Mouse (Mus musculus) spleen, postnatal 36 days (tissue): ENCODE data around the gene Gm20388.
A peak's percentile ranks its signal among the peaks of the same experiment; 100 is the strongest.
"Not testable (repeated sequence)": the region's sequence is repeated elsewhere in the genome, so short reads cannot be mapped to it uniquely, and the experiment has no call there.

Experiments
- DNase-seq, 2 experiments: peaks; one replicate each; pipeline ENCODE4 v3.0.0; 2022; ENCODE audit warnings: low spot score in 2 of 2, mixed read lengths in 1 of 2

Gene Gm20388

DNA sequence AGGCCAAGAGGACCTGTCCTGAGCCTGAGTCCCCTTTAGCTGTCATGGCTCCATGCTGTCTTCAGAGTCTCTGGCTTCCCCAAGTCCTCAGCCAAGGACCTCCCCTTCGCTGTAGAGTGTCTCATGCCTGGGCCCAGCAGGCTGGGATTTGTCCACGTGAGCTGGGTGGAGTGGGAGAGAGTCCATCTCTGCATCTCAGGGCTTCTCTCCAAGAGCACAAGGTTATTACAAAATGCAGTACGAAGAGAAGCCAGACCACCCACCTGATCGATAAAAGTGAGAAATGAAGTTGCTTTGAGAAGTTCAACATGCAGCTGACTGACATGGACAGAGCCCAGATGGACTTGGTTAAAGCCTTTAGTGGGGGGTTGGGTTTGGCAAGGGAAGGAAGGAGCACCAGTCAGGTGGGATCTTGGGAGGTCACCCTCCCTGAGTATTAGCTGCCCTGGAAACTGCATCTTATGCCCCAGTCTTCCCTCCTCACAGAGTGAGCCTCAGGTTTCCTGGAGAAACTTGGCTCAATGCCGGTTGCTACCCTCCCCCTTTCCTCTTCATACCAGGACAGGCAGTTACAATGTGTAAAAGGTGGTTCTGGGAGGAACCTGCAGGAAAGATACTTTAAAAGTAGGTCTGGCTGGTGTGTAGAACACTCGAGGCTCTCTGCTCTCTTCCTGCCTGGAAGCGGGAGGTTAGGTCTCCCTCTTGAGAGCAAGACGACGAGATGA lies 2705.7 kb downstream of the Gm20388 start:
- DNase-seq = no peak

DNA sequence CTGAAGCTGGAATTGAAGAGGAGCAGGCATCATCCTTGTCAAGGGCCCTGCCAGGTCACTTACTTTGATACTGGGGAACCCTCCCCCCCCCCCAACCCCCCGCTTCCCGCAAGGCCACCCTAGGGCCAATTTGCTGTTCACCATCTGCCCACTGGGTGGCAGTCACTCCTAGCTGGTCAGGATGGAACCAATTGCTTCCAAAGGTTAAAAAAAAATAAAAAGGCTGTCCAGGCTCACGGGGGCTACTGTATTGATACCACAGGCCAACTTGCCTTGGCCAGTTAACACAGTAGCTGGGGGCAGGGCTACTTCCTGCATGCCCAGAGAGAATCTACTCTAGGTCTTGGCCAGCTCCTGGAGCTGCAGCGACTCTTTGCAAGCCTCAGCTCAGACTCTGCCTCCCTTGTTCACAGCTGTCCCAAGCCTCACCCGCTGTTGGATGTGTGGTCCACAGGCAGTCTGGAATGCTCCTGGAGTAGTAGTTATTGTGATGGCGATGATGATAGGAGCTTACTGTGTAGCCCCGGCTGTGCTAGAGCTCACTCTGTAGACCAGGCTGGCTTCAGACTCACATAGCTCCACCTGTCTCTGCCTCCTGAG lies 2707.4 kb downstream of the Gm20388 start:
- peak; percentile 71 to 77 for DNase-seq

GRCm38 (mm10) chr8:122618660-122619378 lies 2708.2 kb downstream of the Gm20388 start:
- peak; percentile 28 to 56 for DNase-seq

DNA sequence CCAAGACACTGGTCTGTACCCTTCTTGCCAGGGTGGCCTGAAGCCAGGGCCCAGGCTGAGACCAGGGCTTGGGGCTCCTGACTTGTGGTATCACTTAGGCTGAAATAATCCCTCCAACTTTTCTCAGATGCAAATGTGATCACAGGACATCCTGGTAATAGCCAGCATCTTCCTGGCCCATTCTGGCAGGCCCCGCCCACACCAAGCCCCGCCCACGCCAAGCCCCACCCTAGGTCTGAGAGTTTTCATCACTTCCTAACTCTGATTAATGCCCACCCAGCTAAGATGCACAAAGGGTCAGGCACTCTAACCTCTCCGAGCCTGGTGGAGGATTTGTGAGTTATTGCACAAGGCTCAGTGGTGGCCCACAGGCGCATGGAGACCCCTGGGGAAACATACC lies 2709.8 kb downstream of the Gm20388 start:
- no peak for DNase-seq

DNA sequence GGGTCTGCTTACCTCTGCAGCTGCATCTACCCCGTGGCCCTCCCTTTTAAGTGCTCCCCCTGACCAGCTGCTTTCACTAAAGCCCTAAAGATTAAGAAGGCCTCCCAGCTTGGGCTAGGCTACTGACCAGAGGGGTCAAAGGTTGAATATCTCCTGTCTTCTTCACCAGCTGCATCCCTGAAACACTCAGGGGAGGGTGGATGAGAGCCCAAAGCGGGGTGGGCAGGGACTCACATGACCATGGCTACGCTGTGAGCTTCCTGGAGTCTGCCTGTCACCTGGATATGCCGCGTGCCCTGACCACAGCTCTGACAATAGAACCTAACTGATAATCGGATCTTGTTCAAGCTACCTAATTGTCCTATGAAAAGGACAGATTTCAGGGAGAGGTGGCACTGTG lies 2712.1 kb downstream of the Gm20388 start, which contains the start of gene Pabpn1l:
Gene Pabpn1l, minus strand, starts transcription at position 13 of the 400 bp plus-strand sequence.
- DNase-seq = no peak

GRCm38 (mm10) chr8:122623844-122624642 lies 2713.4 kb downstream of the Gm20388 start:
- DNase-seq = no peak

GRCm38 (mm10) chr8:122624653-122625052 lies 2714.0 kb downstream of the Gm20388 start:
- no peak for DNase-seq

DNA sequence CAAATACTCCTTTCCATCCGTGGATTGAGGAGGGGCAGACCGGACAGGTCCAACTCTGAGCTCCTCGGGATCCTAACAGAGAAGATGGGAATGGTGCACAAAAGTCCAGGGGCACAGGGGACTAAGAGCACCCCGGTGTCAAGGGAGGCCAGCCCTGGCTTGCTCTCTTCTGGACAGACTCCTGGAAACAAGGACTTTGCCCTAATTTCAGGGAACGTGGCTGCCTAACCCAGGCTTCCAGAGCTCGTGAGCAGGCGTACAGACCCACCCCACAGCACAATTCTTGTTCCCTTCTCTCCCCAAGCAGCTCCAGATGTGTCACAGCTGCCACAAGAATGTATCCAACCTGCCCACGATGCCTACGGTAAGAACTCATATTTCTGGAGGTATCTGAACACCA lies 2715.2 kb downstream of the Gm20388 start:
- DNase-seq = no peak

- DNase-seq = no peak
These were observed 2716.3 kb downstream of the Gm20388 start for GRCm38 (mm10) chr8:122626896-122627295.

DNA sequence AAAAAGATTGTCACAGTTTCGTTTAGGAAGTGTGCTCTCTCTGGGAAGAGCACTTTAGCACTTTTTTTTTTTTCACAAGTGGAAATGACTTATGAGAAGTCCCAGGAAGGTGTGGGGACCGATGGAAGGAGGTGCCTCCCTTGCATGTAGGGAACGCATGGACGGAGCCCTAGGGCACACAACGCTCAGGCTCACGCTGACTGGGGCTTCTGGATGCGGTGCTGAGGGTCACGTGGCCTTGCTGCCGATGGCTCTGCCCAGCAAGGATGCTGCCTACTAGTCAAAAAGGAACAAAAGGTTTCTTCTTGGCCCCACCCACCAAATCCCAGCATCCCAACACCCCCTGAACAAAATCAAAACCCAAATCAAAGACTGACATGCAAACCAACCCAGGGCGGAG lies 2718.7 kb downstream of the Gm20388 start:
- DNase-seq = no peak

DNA sequence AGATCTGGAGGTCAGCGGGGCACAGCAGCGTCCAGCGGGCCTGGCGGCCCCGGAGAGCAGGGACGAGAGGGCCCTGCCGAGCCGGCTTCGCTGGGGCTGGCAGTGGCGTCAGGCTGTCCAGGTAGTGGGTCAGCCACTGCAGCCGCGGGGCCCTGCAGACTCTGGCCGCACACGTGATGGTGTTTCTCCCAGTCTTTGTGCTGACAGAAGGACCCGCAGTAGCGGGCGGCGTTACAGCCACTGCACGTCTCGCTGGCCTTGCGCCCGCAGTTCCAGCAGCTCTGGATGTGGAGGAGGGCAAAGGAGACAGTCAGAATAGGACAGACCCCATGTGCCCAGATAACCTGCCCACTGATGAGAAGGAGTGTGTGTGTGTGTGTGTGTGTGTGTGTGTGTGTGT lies 2720.1 kb downstream of the Gm20388 start:
- DNase-seq = no peak

DNA sequence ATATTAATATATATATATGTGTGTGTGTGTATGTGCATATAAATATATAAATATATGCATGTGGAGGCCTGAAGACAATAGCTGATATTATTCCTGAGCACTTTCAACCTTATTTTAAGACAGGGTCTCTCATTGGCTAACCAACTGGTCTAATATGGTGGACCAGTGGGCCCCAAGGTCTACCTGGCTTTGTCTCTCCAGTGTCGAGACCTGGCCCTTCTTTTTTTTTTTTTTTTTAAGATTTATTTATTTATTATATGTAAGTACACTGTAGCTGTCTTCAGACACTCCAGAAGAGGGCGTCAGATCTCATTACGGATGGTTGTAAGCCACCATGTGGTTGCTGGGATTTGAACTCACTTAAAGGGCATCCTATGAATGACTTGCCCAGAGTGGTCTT lies 2721.5 kb downstream of the Gm20388 start:
- not testable (repeated sequence) for DNase-seq

DNA sequence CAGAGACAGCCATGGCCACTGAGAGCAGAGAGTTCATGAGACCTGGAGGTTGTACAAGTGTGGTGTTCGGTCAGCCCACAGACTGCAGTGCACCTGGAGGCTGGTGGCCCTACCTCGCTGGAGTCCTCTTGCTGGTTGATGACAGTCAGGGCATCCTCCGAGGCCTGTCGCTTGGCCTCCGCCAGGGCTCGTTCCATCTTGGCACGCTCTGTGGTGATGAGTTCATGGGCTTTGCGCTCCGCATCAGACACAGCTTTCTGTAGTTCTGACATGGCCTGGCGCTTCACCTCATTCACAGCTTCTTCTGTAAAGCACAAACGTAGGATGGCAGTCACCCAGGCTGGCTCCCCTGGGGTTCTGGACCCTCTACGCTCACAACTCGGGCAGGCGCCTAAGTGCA lies 2722.6 kb downstream of the Gm20388 start:
- no peak for DNase-seq

DNA sequence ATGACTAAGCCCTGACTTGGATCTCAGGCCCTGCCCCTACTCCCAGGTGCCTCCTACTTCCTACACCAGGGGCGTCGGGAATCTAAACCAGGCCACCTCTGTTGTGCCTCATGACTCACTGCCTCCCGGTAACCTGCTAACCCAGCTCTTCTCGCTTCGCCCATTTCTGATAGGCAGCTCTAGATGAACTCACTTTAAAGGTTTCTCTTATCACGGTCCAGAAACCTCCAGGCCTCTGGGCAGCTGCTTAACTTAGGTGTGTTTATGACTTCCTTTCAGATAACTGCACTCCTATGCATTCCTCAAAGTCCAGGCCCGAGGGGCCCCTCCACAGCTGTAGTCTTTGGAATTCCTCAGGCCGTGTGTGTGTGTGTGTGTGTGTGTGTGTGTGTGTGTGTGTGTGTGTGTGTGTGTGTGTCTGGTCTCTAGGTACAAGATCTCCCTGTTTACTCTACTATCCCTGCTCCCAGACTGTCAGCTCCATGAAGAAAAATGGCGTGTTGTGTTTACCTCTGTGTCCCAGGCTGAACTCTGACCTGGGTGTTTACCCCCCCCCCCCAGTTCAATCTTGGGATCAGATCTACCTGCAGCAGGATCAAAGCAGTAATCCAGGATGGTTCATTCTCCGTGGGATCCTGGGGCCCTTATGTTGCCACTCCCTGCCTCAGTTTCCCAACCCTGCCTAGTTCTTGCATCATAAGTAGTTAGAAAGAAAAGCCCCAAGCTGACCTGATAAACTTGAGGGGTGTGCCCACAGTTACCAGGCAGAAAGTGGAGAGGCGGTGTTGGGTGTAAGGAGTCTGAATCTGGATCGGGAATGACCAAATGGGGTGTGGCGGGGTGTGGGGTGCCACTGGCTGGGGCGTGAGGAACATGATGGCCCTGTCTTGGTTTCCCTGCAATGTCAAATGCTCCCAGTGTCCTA lies 2725.5 kb downstream of the Gm20388 start:
- DNase-seq = peak in 1 of 2 experiments; percentile 42

GRCm38 (mm10) chr8:122636803-122637175 lies 2726.1 kb downstream of the Gm20388 start:
- no peak for DNase-seq

- DNase-seq = no peak
These were observed 2726.6 kb downstream of the Gm20388 start for GRCm38 (mm10) chr8:122637230-122637629.

DNA sequence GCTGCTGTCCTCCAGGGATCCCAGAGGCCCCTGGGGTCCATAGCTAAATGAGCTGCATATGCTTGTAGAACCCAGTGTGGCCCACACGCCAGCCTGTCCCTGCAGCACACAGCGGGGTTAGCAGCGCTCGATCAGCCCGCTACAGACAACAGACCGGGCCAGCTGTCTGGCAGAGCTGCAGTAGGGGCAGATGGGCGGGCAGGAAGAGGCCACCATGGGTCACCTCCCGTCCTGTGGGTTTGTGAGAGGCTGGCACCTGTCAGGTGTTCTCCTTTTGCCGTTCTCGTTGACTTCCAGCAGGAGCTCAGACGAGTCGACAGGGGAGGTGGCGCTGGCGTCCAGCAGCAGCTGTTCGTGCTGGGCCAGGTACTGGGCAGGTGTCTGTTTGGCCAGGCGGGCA lies 2728.0 kb downstream of the Gm20388 start:
- DNase-seq = no peak

DNA sequence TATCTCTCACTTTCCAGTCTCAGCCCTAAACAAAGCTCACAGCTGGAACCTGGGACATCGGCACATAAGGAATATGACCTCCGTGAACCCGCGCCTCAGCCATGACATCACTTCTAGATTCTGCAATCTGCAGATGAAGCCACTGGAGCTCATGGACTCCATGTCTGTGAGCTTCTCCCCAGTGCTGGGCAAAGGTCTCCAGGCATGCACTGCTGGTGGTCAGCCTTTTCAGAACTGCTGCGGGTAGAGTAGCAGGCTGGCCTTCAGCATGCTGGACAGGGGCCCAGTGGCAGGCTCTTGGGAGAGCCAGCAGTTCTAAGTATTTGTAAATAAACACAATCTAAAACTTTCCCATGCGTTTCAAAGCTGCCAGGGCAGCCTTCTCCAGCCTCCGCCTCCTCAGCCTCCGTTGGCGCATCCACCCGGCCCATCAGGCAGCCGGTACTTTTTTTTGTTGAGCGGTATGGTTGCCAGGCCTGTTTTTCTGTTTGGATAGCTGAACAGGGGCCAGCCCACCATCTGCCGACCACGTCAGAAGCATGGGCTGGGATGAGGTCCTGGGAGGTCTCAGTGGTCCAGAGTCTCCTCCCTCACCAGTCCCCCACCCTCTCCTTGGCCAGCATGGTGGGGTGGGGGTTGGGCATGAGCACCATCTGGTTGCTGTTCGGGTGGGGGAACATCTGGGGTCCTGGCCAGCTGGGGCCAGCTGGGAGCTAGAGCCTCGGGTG lies 2729.0 kb downstream of the Gm20388 start:
- no peak for DNase-seq

GRCm38 (mm10) chr8:122640825-122641224 lies 2730.2 kb downstream of the Gm20388 start:
- DNase-seq = no peak

GRCm38 (mm10) chr8:122641406-122641805 lies 2730.8 kb downstream of the Gm20388 start:
- no peak for DNase-seq
